Mouse (Mus musculus) spleen, postnatal 4 days (tissue): ENCODE data around the gene Cdh6.

ENCODE experiments used
- DNase-seq, 2 experiments: peaks; one replicate each; pipeline ENCODE4 v3.0.0; 2022; ENCODE audit warnings: low spot score in 2 of 2

Cdh6 gene

DNA sequence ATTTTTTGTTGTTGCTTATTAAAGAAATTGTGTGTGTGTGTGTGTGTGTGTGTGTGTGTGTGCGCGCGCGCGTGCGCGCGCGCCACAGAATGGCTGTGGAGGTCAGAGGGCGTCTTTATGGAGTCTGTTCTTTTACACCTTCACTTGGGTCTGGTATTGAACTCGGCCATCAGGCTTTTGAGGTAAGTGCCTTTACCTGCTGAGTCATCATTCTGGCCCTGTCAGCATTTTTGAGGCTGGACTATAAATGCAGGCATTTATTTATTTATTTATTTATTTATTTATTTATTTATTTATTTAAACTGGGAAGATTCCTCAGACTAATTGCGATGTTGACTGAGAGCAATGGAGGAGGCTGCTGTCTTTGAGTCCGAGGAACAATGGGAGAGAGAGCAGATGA is 109.8 kb downstream of the Cdh6 start:
- DNase-seq, result no peak

GRCm38 (mm10) chr15:13057728-13058127 is 115.7 kb downstream of the Cdh6 start:
- no peak for DNase-seq

GRCm38 (mm10) chr15:13057302-13057701 is 116.2 kb downstream of the Cdh6 start:
- no peak for DNase-seq

DNA sequence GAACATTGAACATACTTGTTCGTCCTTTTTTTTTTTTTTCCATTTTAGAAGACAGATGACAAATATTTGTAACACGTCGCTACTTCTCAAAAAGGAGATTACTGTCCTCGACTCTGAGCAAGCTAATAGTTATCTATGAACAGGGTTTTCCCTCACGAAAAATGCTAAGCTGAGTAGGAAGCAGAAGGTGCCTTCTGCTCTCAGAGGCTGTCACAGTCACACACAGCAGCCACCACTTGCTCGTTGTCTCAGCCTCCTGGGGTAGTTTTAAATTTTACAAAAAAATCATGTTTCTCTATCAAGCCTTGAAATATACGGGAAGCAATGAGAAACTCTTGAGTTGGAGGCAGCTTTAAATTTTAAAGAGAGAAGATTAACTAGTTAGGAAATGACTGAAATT is 125.6 kb downstream of the Cdh6 start:
- DNase-seq, result no peak

- no peak for DNase-seq
Measured at GRCm38 (mm10) chr15:13034436-13034835, 139.0 kb downstream of the Cdh6 start.

GRCm38 (mm10) chr15:13030641-13031040 is 142.8 kb downstream of the Cdh6 start:
- DNase-seq, result no peak

DNA sequence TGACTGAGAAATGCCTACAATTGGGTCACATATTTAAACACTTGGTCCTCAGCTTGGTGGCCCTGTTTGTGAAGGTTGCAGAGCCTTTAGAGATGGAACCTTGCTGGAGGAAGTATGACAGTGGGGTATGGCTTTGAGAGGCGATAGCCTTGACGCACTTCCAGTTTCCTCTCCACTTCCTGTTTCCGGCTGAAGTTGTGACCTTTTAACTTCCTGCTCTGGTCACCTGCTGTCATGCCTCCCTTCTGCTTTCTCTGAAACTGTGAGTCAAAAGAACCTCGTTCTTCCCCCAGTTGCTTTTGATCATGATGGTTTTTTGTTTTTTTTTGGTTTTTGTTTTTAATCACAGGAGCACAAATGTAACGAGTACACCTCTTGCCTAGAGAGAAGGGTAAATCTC is 146.0 kb downstream of the Cdh6 start:
- DNase-seq, result no peak

DNA sequence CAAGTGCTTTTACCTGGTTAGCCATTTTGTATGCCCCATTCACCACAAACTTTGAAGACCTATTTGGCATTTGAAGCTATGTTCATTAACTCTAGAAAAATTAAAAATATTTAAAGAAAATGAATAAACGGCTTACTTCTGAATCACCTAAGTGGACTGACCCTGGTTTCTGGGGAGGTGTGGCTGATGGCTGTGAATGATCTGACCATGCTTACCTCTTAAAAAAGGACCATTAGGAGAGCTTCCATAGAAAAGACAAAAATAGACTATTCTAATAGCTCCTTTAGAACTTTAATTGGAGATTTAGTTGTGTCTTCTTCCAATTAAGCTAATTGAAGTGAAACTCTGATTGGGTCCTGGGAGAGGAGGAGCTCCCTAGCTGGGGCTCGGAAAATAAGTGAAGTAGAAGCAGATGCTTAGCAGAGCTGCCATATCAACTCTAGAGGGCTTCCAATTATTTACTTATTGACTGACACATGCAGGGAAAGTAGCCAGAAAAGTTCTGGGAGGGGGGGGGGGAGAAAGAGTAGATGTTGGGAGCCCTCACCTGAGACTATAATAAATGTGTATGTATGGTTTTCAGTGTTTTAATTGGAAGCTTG is 156.6 kb downstream of the Cdh6 start:
- DNase-seq, result no peak

DNA sequence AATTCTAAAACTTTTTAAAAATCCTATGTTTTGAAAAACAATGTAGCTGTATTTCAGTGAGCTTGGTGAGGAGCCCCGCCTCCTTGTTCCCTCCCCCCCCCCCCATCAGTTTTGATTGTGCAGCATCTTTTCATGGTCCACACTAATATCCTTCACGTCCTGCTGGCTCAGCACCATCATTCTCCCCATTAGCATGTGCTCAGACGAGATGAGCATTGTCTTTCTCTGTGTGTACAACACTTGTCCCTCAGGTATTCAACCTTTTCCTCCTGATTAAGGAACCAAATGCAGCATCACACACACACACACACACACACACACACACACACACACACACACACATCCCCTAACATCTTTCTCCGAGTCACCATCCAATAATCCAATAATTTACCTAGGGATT is 164.7 kb downstream of the Cdh6 start:
- no peak for DNase-seq

GRCm38 (mm10) chr15:13005934-13006333 is 167.5 kb downstream of the Cdh6 start:
- DNase-seq, result no peak

GRCm38 (mm10) chr15:13001549-13001948 is 171.9 kb downstream of the Cdh6 start:
- no peak for DNase-seq

- no peak for DNase-seq
Measured at GRCm38 (mm10) chr15:12994563-12995359, 178.7 kb downstream of the Cdh6 start.
